Mouse (Mus musculus): ENCODE measurements around the gene Egln2.

- TF ChIP-seq GATA1 (IDR thresholded peaks at IDR 0.05; ENCODE audit: low read length) (no peak), TAL1 (IDR thresholded peaks at IDR 0.05; ENCODE audit: low read length) (no peak)
Observed at GRCm38 (mm10) chr7:27130521-27131370, 35.9 kb downstream of the Egln2 start.

Data from erythroblast, embryonic 14.5 days (primary cell).